Mouse (Mus musculus) hindbrain, embryonic 12.5 days (tissue): Measurements from ENCODE around the gene Tnfrsf23. TPM values are rescaled to one million over a fixed set of nuclear protein-coding genes. Genes with fewer than 3 reads are reported as not detected.

ENCODE experiments used
- ATAC-seq: fragments of 200-750 bp; cut with Nextera tagmentation; 2 replicates; pipeline ENCODE4 v1.8.0; 2017; ENCODE audit warnings: moderate TSS enrichment; ENCODE audit not compliant: low FRiP score
- H3K27ac ChIP-seq: fragments of 300-500 bp; sonication (generic); 2 replicates; pipeline ENCODE4 v1.5.1; 2016; ENCODE audit warnings: mild to moderate bottlenecking
- H3K27me3 ChIP-seq: fragments of 300-500 bp; sonication (generic); 2 replicates; pipeline ENCODE4 v1.6.1; 2016; ENCODE audit warnings: mild to moderate bottlenecking
- H3K36me3 ChIP-seq: fragments of 300-500 bp; sonication (generic); 2 replicates; pipeline ENCODE4 v1.6.1; 2016; ENCODE audit warnings: mild to moderate bottlenecking
- H3K4me1 ChIP-seq: fragments of 300-500 bp; sonication (generic); 2 replicates; pipeline ENCODE4 v1.6.1; 2016
- H3K4me2 ChIP-seq: fragments of 300-500 bp; sonication (generic); replicated peaks from 2 replicates; pipeline ENCODE4 v1.6.1; 2016; ENCODE audit warnings: mild to moderate bottlenecking
- H3K4me3 ChIP-seq: fragments of 300-500 bp; sonication (generic); 2 replicates; pipeline ENCODE4 v1.5.1; 2016; ENCODE audit warnings: mild to moderate bottlenecking
- H3K9ac ChIP-seq: fragments of 300-500 bp; sonication (generic); 2 replicates; pipeline ENCODE4 v1.6.1; 2016; ENCODE audit warnings: mild to moderate bottlenecking, moderate library complexity
- H3K9me3 ChIP-seq: fragments of 300-500 bp; sonication (generic); replicated peaks from 2 replicates; pipeline ENCODE4 v1.6.1; 2016; ENCODE audit warnings: mild to moderate bottlenecking
- WGBS: fragments of 180-500 bp; shearing (Covaris S2); methylation state at CpG from one replicate; pipeline ENCODE4 v1.1.7; 2016; 5-methylcytosine and 5-hydroxymethylcytosine counted together
- polyA plus RNA-seq: library from polyadenylated mRNA; unstranded; fragments of >200 nt; fragmentation: Nextera tagmentation; extraction: Ambion mirVana; gene quantifications from 2 replicates; pipeline ENCODE4 v1.2.1, GENCODE M21; 2016

Tnfrsf23 gene
- polyA plus RNA-seq, 1 experiment from 2014 or later = 0.80 TPM

DNA sequence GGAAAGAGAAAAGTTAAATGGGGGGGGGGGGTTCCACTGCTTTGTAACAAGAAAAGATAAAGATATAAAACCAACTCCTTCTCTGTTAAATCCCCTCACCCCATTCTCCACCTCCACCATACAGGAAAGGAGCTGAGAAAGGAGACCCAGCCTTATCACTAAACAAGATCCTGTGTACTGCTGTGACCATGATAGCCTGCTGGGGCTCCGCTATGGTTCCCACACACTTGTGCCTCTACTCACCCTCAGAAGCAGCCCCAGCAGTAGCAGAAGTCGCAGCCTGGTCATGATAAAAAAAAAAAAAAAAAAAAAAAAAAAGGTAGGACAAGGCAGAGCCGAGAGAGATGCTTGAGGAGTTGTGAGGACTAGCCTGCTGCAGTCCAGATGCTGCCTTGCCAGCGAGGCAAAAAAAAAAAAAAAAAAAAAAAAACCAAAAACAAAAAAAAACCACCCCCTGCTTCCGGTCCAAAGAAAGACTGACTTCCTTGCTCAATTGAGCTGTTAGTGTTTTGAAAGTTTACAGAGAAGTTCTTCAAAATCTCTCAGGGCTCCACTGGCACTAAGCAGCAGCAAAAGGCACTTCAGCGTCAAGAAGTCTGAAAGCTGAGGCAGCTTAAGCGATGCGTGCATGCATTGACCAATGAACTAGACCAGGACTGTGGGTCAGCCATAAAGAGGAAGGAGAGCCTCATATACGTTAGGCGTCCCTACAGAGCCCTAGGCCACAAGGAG lies 58.0 kb downstream of the Tnfrsf23 start:
- no peak overlapping the region for H3K27ac ChIP-seq
- no peaks in the 10 kb centered on the region for H3K9me3 ChIP-seq
- H3K4me1 ChIP-seq = no peaks in the 10 kb centered on the region
- no peaks in the 10 kb centered on the region for H3K27me3 ChIP-seq
- WGBS = 58% methylated on average over 10 of the region's 10 CpGs
- ATAC-seq = no peak
- H3K36me3 ChIP-seq = no peaks in the 10 kb centered on the region
- no peak overlapping the region for H3K4me3 ChIP-seq
- no peak overlapping the region for H3K9ac ChIP-seq
- H3K4me2 ChIP-seq = no peak overlapping the region

DNA sequence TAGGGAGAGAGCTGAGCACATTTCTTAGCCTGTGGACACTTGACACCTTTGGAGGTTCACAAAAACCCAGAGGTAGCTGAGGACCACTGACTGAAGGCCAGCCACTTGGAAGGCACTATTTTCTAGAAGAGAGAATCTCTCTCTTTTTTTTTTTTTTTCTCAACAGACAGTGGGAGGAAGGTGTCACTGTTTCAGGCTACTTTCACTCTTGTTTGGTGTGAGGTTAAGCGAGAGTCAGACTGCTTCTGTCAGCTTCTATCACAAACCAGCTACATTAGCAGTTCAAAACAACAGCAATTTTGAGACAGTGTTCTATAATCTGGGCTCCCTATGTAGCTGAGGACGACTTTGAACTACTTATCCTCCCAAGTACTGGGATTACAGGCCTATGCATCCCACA lies 59.5 kb downstream of the Tnfrsf23 start:
- no peak for ATAC-seq
- Histone ChIP-seq H3K4me3 (no peak overlapping the region), H3K4me2 (no peak overlapping the region), H3K27me3 (no peaks in the 10 kb centered on the region), H3K4me1 (no peaks in the 10 kb centered on the region), H3K9me3 (no peaks in the 10 kb centered on the region), H3K36me3 (no peaks in the 10 kb centered on the region), H3K27ac (no peak overlapping the region), H3K9ac (no peak overlapping the region)
- WGBS = 75% methylated on average over 2 of the region's 2 CpGs

DNA sequence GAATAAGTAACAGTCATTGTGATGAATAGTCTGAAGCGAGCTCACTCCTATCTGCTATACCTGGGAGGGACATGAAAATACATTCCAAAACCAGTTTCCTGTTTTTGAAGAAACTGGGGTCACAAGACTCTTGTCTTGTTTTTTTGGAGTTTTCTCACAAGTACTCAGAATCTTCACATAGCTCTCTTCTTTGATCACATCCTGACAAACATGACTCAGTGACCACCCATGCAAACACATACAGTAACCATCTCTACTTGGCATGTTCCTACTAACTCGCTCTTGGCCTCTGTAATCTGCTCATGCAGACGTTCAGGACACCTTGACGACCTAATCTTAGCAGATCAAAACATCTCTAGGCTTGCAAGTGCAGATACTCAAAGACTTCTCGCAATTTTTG lies 60.5 kb downstream of the Tnfrsf23 start:
- WGBS = 75% methylated on average over 5 of the region's 5 CpGs
- Histone ChIP-seq H3K36me3 (no peaks in the 10 kb centered on the region), H3K4me2 (no peak overlapping the region), H3K9ac (no peak overlapping the region), H3K4me1 (no peaks in the 10 kb centered on the region), H3K27me3 (no peaks in the 10 kb centered on the region), H3K27ac (no peak overlapping the region), H3K9me3 (no peaks in the 10 kb centered on the region), H3K4me3 (no peak overlapping the region)
- no peak for ATAC-seq

DNA sequence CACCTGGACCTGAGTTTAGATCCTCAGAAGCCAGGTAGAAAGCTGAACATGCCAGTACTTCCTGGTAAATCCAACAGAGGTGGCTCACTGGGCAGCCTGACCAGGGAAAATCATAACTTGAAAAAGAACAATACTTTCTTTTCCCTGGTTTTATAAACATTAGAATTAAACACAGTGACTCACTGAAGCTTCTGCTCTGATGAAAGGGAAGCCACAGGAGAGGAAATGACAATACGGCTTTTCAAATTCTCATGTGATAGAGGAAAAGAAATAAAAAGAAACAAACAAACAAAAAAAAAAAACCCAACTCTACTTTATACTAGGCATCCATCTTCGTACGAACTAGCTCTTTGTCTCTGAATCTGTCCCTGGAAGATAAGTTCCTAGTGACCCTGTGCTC lies 61.1 kb downstream of the Tnfrsf23 start:
- H3K9ac ChIP-seq = no peak overlapping the region
- H3K36me3 ChIP-seq = no peaks in the 10 kb centered on the region
- H3K4me3 ChIP-seq = no peak overlapping the region
- no peaks in the 10 kb centered on the region for H3K9me3 ChIP-seq
- no peak for ATAC-seq
- no peaks in the 10 kb centered on the region for H3K4me1 ChIP-seq
- H3K4me2 ChIP-seq = no peak overlapping the region
- H3K27me3 ChIP-seq = no peaks in the 10 kb centered on the region
- H3K27ac ChIP-seq = no peak overlapping the region
- WGBS = 87% methylated on average over 3 of the region's 3 CpGs

DNA sequence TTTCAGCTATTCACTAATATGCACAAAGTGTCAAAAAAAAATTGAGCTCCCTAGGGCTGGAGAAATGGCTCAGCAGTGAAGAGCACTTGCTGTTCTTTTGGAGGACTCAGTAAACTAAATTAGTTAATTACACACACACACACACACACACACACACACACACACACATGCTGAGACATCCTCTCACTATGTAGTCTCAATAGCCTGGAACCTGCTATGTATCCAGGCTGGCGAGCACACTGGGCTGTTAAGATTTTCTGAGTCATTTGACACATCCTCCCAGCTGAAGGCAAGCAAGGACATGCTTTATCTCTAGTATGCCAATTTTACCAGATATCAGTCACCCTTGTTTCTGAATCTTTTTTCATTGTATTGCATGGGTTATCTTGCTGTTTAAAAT lies 64.7 kb downstream of the Tnfrsf23 start:
- WGBS = 71% methylated on average over 1 of the region's 1 CpGs
- H3K4me1 ChIP-seq = no peaks in the 10 kb centered on the region
- H3K27me3 ChIP-seq = no peaks in the 10 kb centered on the region
- no peak overlapping the region for H3K27ac ChIP-seq
- ATAC-seq = no peak
- H3K4me2 ChIP-seq = no peak overlapping the region
- no peaks in the 10 kb centered on the region for H3K36me3 ChIP-seq
- no peak overlapping the region for H3K4me3 ChIP-seq
- H3K9ac ChIP-seq = no peak overlapping the region
- no peaks in the 10 kb centered on the region for H3K9me3 ChIP-seq

Other genes with a start within 250 kb of the Tnfrsf23 start
- gene Cdkn1c, start 224.8 kb downstream of the Tnfrsf23 start, polyA plus RNA-seq = 1,001 and 1,276 TPM in 2 replicates
- gene Slc22a18, start 212.1 kb downstream of the Tnfrsf23 start, polyA plus RNA-seq = 0.63 and 0.72 TPM in 2 replicates
- gene Phlda2, start 182.7 kb downstream of the Tnfrsf23 start, polyA plus RNA-seq = 3.3 TPM in 2 replicates
- gene Nap1l4, start 136.8 kb downstream of the Tnfrsf23 start, polyA plus RNA-seq = 321 and 332 TPM in 2 replicates
- gene Cars, start 85.8 kb downstream of the Tnfrsf23 start, polyA plus RNA-seq = 57.1 and 61.6 TPM in 2 replicates
- gene Tnfrsf26, start 57.1 kb downstream of the Tnfrsf23 start, polyA plus RNA-seq = 0.12 and 0.35 TPM in 2 replicates
- 8.3 and 8.8 TPM in 2 replicates for gene Tnfrsf22, start 36.2 kb downstream of the Tnfrsf23 start, polyA plus RNA-seq
- gene Osbpl5, start 71.1 kb upstream of the Tnfrsf23 start, polyA plus RNA-seq = 30.7 and 32.1 TPM in 2 replicates
- not detected in 2 replicates for gene Mrgprg, start 81.1 kb upstream of the Tnfrsf23 start, polyA plus RNA-seq
- 3.0 and 4.2 TPM in 2 replicates for gene Mrgpre, start 98.6 kb upstream of the Tnfrsf23 start, polyA plus RNA-seq
- gene Nadsyn1, start 137.0 kb upstream of the Tnfrsf23 start, polyA plus RNA-seq = 9.0 and 9.1 TPM in 2 replicates
- gene Dhcr7, start 137.3 kb upstream of the Tnfrsf23 start, polyA plus RNA-seq = 64.3 and 64.4 TPM in 2 replicates
- not detected in 2 replicates for gene Gm498, start 181.0 kb upstream of the Tnfrsf23 start, polyA plus RNA-seq